Mouse (Mus musculus): ENCODE results near the gene Lamtor3. TPM values are rescaled to one million over a fixed set of nuclear protein-coding genes. Genes with fewer than 3 reads are reported as not detected.

Lamtor3 gene
- polyA plus RNA-seq (2017; shearing (Covaris generic)), result 73.1 TPM

DNA sequence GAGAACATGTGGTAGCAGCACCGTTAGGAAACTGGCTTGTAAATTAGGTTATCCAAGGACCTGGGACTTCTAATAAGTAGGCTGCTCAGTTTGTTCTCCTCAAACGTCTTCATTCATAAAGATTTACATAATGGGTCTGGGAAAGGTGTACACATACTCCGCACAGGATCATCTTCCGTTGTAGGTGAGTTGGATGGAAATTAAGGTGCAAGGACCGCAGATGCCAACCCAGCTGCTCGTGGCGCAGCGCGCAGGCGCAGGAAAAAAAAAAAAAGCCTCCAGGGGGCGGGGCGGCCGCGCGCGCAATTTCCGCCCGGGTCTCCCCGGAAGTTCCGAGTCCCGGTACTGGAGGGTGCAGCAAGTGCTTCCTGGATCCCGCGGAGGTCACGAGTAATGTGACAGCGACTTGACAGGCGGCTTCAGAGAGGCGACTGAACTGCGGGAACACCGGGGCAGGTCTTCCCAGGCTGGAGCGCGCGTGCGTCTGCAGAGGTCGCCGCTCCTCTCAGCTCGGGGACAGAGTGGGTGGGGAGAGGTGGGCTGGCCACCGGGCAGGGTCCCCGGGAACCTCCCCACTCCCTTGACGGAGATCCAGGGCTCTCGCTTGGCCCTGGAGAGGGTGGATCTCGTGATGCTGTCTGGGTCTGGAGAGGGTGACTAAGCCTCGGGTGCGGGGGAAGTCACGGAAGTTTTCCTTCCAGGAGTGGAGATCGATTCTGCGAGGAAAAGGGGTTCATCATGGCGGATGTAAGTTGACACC is at the start of gene Lamtor3:
Lamtor3 (plus strand) TSS at position 335 of the 760 bp plus-strand sequence.

Other genes starting within 250 kb of the Lamtor3 start
- not detected for gene Gm21962, start 247.0 kb upstream of the Lamtor3 start, polyA plus RNA-seq (2017; shearing (Covaris generic))
- gene H2afz, start 54.0 kb upstream of the Lamtor3 start, polyA plus RNA-seq (2017; shearing (Covaris generic)), result 1,063 TPM
- gene Dnajb14, start 50.8 kb upstream of the Lamtor3 start, polyA plus RNA-seq (2017; shearing (Covaris generic)), result 9.4 TPM
- gene Dapp1, start 63.0 kb downstream of the Lamtor3 start, polyA plus RNA-seq (2017; shearing (Covaris generic)), result 63.9 TPM
- gene 1110002E22Rik, start 146.5 kb downstream of the Lamtor3 start, polyA plus RNA-seq (2017; shearing (Covaris generic)), result not detected
- not detected for gene Gm5105, start 148.9 kb downstream of the Lamtor3 start, polyA plus RNA-seq (2017; shearing (Covaris generic))
- gene Trmt10a, start 224.9 kb downstream of the Lamtor3 start, polyA plus RNA-seq (2017; shearing (Covaris generic)), result 3.3 TPM
- gene Mttp, start 226.5 kb downstream of the Lamtor3 start, polyA plus RNA-seq (2017; shearing (Covaris generic)), result 3.0 TPM

Measured in effector memory CD4-positive, alpha-beta T cell, adult 7 months (primary cell).